Comparison of ENCODE assay signal across 9 mouse cellular contexts in the genomic region with DNA sequence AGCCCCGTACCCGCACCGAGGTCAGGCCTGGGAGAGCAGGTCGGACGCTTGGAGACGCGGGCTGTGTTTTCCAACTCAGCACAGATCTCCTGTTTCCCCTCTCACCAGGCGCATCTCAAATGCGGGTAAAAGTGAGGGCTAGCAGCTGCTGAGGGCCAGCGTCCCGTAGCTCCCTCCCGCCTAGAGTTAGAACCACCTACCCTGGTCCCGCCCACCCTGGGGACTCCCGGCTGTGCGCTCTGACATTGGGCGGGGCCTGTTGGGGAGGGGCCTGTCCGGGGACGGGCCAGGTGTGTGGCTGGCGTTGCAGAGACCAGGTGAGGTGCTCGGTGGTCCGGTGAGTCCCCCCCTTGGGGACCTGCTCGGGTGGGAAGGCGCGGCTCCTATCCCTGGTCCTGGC. TPM values are rescaled to one million over a fixed set of nuclear protein-coding genes. Genes with fewer than 3 reads are reported as not detected.
DNase-seq lines count a peak whose midpoint lies in the region; ATAC-seq and TF ChIP-seq lines count a peak whose summit lies in the region.
"Had no signal": no experiment of that assay in that cellular context is flagged by ENCODE, and none has a peak within 500 bp of the region (broad histone marks: within the 10 kb centered on the region; RNA-seq: fewer than 3 reads in every experiment).

A gene (plus strand): TSS at position 262 of the 400 bp plus-strand sequence.

- DNase-seq in adrenal gland, postnatal 14 days: peak; percentile 59
- no peak for DNase-seq in adrenal gland, postnatal 25 days
- DNase-seq in liver, embryonic 11.5 days (ENCODE audit: low spot score): peak; percentile 43
- DNase-seq in right cerebral cortex, postnatal 14 days: no peak
- no peak for DNase-seq in cerebellum, postnatal 14 days

- peak within 1 kb of the TSS; percentile 6; the same call in 1 of the 2 replicates for H3K4me3 ChIP-seq in embryonic fibroblast, embryonic 13.5 days (ENCODE audit: insufficient read depth, low read length)
- H3K4me3 ChIP-seq in hindbrain, embryonic 15.5 days: peak within 1 kb of the TSS; percentile 9; the same call in 1 of the 2 replicates
- H3K4me3 ChIP-seq in liver, embryonic 11.5 days (ENCODE audit: low read depth, low read length): peak within 1 kb of the TSS; percentile 42

- H3K9me3 ChIP-seq in hindbrain, embryonic 15.5 days: no peaks in the 10 kb centered on the region
- no peaks in the 10 kb centered on the region for H3K9me3 ChIP-seq in liver, embryonic 11.5 days (ENCODE audit: control insufficient read depth, low read length)

- H3K9ac ChIP-seq in hindbrain, embryonic 15.5 days: no peak within 1 kb of the TSS
- no peak within 1 kb of the TSS; the same call in 1 of the 2 replicates for H3K9ac ChIP-seq in liver, embryonic 11.5 days (ENCODE audit: low read depth, low read length)

- 4% methylated on average over 22 of the region's 24 CpGs for WGBS in hindbrain, embryonic 15.5 days
- 3% methylated on average over 24 of the region's 24 CpGs for WGBS in liver, embryonic 11.5 days

- no peaks in the 10 kb centered on the region; the same call in 1 of the 2 replicates for H3K4me1 ChIP-seq in embryonic fibroblast, embryonic 13.5 days (ENCODE audit: control insufficient read depth, insufficient read depth, low read length)
- H3K4me1 ChIP-seq in hindbrain, embryonic 15.5 days (replicated peaks): peaks cover 19% of the 10 kb centered on the region
- peaks cover 5% of the 10 kb centered on the region; the same call in 1 of the 2 replicates for H3K4me1 ChIP-seq in liver, embryonic 11.5 days (replicated peaks; ENCODE audit: control insufficient read depth, insufficient read depth, low read length)

- H3K4me2 ChIP-seq in hindbrain, embryonic 15.5 days: peak within 1 kb of the TSS; percentile 43
- H3K4me2 ChIP-seq in liver, embryonic 11.5 days: peak within 1 kb of the TSS; percentile 66

- no peak within 1 kb of the TSS for H3K27ac ChIP-seq in embryonic fibroblast, embryonic 13.5 days (ENCODE audit: insufficient read depth, low read length)
- H3K27ac ChIP-seq in hindbrain, embryonic 15.5 days (replicated peaks): no peak within 1 kb of the TSS
- no peak within 1 kb of the TSS for H3K27ac ChIP-seq in liver, embryonic 11.5 days (ENCODE audit: low read depth, low read length)

- H3K27me3 ChIP-seq in hindbrain, embryonic 15.5 days: peaks cover 36% of the 10 kb centered on the region
- H3K27me3 ChIP-seq in liver, embryonic 11.5 days (replicated peaks; ENCODE audit: control insufficient read depth, insufficient read depth, low read length): peaks cover 18% of the 10 kb centered on the region

- no peak for TF ChIP-seq POLR2A in embryonic fibroblast, embryonic 13.5 days (IDR thresholded peaks at IDR 0.05; ENCODE audit: low read depth, low read length)

- no peak for TF ChIP-seq CTCF in embryonic fibroblast, embryonic 13.5 days (IDR thresholded peaks at IDR 0.05; ENCODE audit: borderline replicate concordance, insufficient read depth, low read length)

- no peak for ATAC-seq in hindbrain, embryonic 15.5 days (ENCODE audit: low FRiP score, low read depth)
- ATAC-seq in liver, embryonic 11.5 days (replicated peaks; ENCODE audit: low FRiP score): no peak; the same call in 1 of the 2 replicates
- ATAC-seq in neutrophil, adult 5-6 weeks (ENCODE audit: extremely low read depth, insufficient number of reproducible peaks, low FRiP score, poor library complexity, severe bottlenecking): 0 out of 2 replicates have a peak, but pooled peaks have one; percentile 18

- H3K36me3 ChIP-seq in hindbrain, embryonic 15.5 days: no peaks in the 10 kb centered on the region
- no peaks in the 10 kb centered on the region for H3K36me3 ChIP-seq in liver, embryonic 11.5 days (ENCODE audit: control insufficient read depth, insufficient read depth, low read length)

RNA-seq across cellular contexts. Expression of the gene that starts here (rescaled TPM):
- 0.83 and 1.2 TPM in 2 replicates for total RNA-seq in adrenal gland, postnatal 14 days (2021)
- 0.76 TPM in 1 of 2 replicates, not detected in the other for total RNA-seq in adrenal gland, postnatal 25 days (2021)
- polyA plus RNA-seq in embryonic fibroblast, embryonic 13.5 days (2011; ENCODE audit: insufficient read length, low read depth, missing spikeins): 2.0 and 3.0 TPM in 2 replicates
- 0.75 and 0.92 TPM in 2 replicates for polyA plus RNA-seq in hindbrain, embryonic 15.5 days (2015; fragmentation: Nextera tagmentation; extraction: Ambion mirVana)
- 0.93 and 1.3 TPM in 2 replicates for polyA plus RNA-seq in liver, embryonic 11.5 days (2014; fragmentation: Nextera tagmentation; extraction: Ambion mirVana)
- total RNA-seq in neutrophil, adult 5-6 weeks (2017): not detected in 2 replicates
- polyA plus RNA-seq: C2C12 had no signal

Comparison
In these comparisons a context has a peak if more than half of its experiments do, and no peak if none do; other contexts are left out.
1. DNase-seq: peak in adrenal gland, postnatal 14 days (single experiment) and liver, embryonic 11.5 days (single experiment); none in adrenal gland, postnatal 25 days (single experiment), right cerebral cortex, postnatal 14 days (single experiment) and cerebellum, postnatal 14 days (0 of 2).
2. Peak in ATAC-seq in neutrophil, adult 5-6 weeks; RNA of the gene not detected or under 1 TPM.
3. Peak in every context shown above with its lines, with median percentiles within 50 percentile points of each other: H3K4me3 ChIP-seq.